Mouse (Mus musculus) myocyte (in vitro differentiated cells): ENCODE data around the gene Cacna2d2. TPM values are rescaled to one million over a fixed set of nuclear protein-coding genes. Genes with fewer than 3 reads are reported as not detected.
"Not testable (repeated sequence)": the region's sequence is repeated elsewhere in the genome, so short reads cannot be mapped to it uniquely, and the experiment has no call there.

Experiments used
- H3K27me3 ChIP-seq: one replicate; pipeline ENCODE4 v1.6.1; 2011; ENCODE audit not compliant: control insufficient read depth, insufficient read depth, insufficient read length
- H3K36me3 ChIP-seq: one replicate; pipeline ENCODE4 v1.6.1; 2011; ENCODE audit not compliant: control insufficient read depth, insufficient read depth
- H3K4me2 ChIP-seq: one replicate; pipeline ENCODE4 v1.6.1; 2011; ENCODE audit warnings: low read depth, control low read depth
- H3K4me3 ChIP-seq: one replicate; pipeline ENCODE4 v1.5.1; 2011; ENCODE audit warnings: mild to moderate bottlenecking, control low read depth, moderate library complexity
- H3K79me2 ChIP-seq: one replicate; pipeline ENCODE4 v1.6.1; 2011; ENCODE audit not compliant: control insufficient read depth, insufficient read depth
- H3ac ChIP-seq: one replicate; pipeline ENCODE4 v1.6.1; 2011; ENCODE audit not compliant: control insufficient read depth, insufficient read length
- CEBPB ChIP-seq: IDR thresholded peaks from 2 replicates; pipeline ENCODE4 v1.6.1; 2011; ENCODE audit warnings: mild to moderate bottlenecking, moderate library complexity; ENCODE audit not compliant: poor library complexity, insufficient read depth, severe bottlenecking
- E2F4 ChIP-seq: IDR thresholded peaks from one replicate; pipeline ENCODE4 v1.6.1; 2011; ENCODE audit warnings: mild to moderate bottlenecking, control low read depth, moderate library complexity; ENCODE audit not compliant: insufficient read depth
- MAX ChIP-seq: IDR thresholded peaks from one replicate; pipeline ENCODE4 v1.6.1; 2011; ENCODE audit warnings: low read depth, mild to moderate bottlenecking, control low read depth
- MYOD1 ChIP-seq, 3 experiments: IDR thresholded peaks; one replicate each; pipeline ENCODE4 v1.6.1; 2011; ENCODE audit warnings: control low read depth in 2 of 3, low read depth in 2 of 3, mild to moderate bottlenecking in 2 of 3, moderate library complexity in 1 of 3; ENCODE audit not compliant: insufficient read length in 2 of 3, control insufficient read depth in 1 of 3
- MYOG ChIP-seq, 3 experiments: IDR thresholded peaks; one replicate each; pipeline ENCODE4 v1.6.1; 2011; ENCODE audit warnings: control low read depth in 2 of 3, low read depth in 2 of 3, mild to moderate bottlenecking in 2 of 3; ENCODE audit not compliant: insufficient read length in 2 of 3, control insufficient read depth in 1 of 3, insufficient read depth in 1 of 3
- POLR2A ChIP-seq: IDR thresholded peaks from one replicate; pipeline ENCODE4 v1.6.1; 2011; ENCODE audit warnings: low read depth, mild to moderate bottlenecking, control low read depth, moderate library complexity; ENCODE audit not compliant: insufficient read length
- POLR2AphosphoS2 ChIP-seq: IDR thresholded peaks from one replicate; pipeline ENCODE4 v1.6.1; 2011; ENCODE audit warnings: low read depth, control low read depth; ENCODE audit not compliant: insufficient read length
- REST ChIP-seq: IDR thresholded peaks from one replicate; pipeline ENCODE4 v1.6.1; 2011; ENCODE audit warnings: mild to moderate bottlenecking, control low read depth, moderate library complexity; ENCODE audit not compliant: insufficient read depth, insufficient read length
- SRF ChIP-seq: IDR thresholded peaks from one replicate; pipeline ENCODE4 v1.6.1; 2011; ENCODE audit warnings: low read depth; ENCODE audit not compliant: control insufficient read depth, insufficient read length
- TCF12 ChIP-seq: IDR thresholded peaks from one replicate; pipeline ENCODE4 v1.6.1; 2011; ENCODE audit warnings: mild to moderate bottlenecking, control low read depth; ENCODE audit not compliant: poor library complexity, insufficient read depth, severe bottlenecking
- TCF3 ChIP-seq: IDR thresholded peaks from one replicate; pipeline ENCODE4 v1.6.1; 2011; ENCODE audit warnings: low read depth, control low read depth; ENCODE audit not compliant: insufficient read length
- USF1 ChIP-seq: IDR thresholded peaks from one replicate; pipeline ENCODE4 v1.6.1; 2011; ENCODE audit warnings: low read depth, mild to moderate bottlenecking, control low read depth, moderate library complexity
- polyA plus RNA-seq: library from polyadenylated mRNA; unstranded; fragments of >200 nt; fragmentation: generic; extraction: Trizol; gene quantifications from one replicate; pipeline ENCODE4 v1.2.1, GENCODE M21; 2012; ENCODE audit warnings: missing spikeins

Gene Cacna2d2
- polyA plus RNA-seq, 1 experiment: 0.50 TPM

DNA sequence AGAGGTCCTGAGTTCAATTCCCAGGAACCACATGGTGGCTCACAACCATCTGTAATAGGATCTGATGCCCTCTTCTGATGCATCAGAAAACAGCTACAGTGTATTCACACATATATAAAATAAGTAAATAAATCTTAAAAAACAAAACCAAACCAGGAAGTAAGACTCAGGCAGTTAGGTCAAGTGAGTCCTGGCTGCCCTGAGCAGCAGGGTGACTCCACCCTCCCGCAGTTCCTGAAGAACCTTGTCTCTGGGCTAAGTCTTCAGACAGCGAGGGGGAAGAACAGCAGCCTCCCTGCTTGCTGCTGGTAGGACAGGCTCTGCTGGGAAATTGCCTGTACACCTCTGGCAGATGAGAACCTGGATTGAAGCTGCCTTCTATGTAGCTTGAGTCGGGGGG, 156.9 kb downstream of the Cacna2d2 start:
- TF ChIP-seq SRF (no peak), POLR2AphosphoS2 (no peak), E2F4 (no peak), TCF3 (no peak), REST (no peak), USF1 (no peak), TCF12 (no peak), MAX (no peak), MYOD1 (IDR thresholded peaks at IDR 0.05; ENCODE audit: control insufficient read depth in 1 of 3, insufficient read length in 2 of 3, low read depth in 2 of 3) (no peak), CEBPB (no peak), MYOG (IDR thresholded peaks at IDR 0.05; ENCODE audit: control insufficient read depth in 1 of 3, insufficient read depth in 1 of 3, insufficient read length in 2 of 3, low read depth in 2 of 3) (no peak), POLR2A (no peak)
- peak overlapping the region; percentile 96 for H3K4me3 ChIP-seq
- H3K27me3 ChIP-seq: no peaks in the 10 kb centered on the region
- H3K79me2 ChIP-seq: peaks cover 52% of the 10 kb centered on the region
- H3K4me2 ChIP-seq: peak overlapping the region; percentile 48
- H3ac ChIP-seq: no peak overlapping the region
- peaks cover 43% of the 10 kb centered on the region for H3K36me3 ChIP-seq

GRCm38 (mm10) chr9:107563029-107563581, 163.7 kb downstream of the Cacna2d2 start, which contains the start of gene Tusc2:
Tusc2 (plus strand) TSS chr9:107563255.
- H3ac ChIP-seq: peak within 1 kb of the TSS; percentile 43
- H3K4me3 ChIP-seq: peak within 1 kb of the TSS; percentile 41
- H3K79me2 ChIP-seq: peaks cover 14% of the 10 kb centered on the region
- H3K4me2 ChIP-seq: peak within 1 kb of the TSS; percentile 80
- H3K27me3 ChIP-seq: no peaks in the 10 kb centered on the region
- peaks cover 38% of the 10 kb centered on the region for H3K36me3 ChIP-seq
- TF ChIP-seq REST (no peak), POLR2AphosphoS2 (peak; percentile 100), MYOG (IDR thresholded peaks at IDR 0.05; ENCODE audit: control insufficient read depth in 1 of 3, insufficient read depth in 1 of 3, insufficient read length in 2 of 3, low read depth in 2 of 3) (peak in 1 of 3 experiments; percentile 41), POLR2A (peak; percentile 70)

- not testable (repeated sequence) for H3K4me3 ChIP-seq, H3K4me2 ChIP-seq, H3K27me3 ChIP-seq, H3ac ChIP-seq
- Histone ChIP-seq H3K79me2 (peaks cover 20% of the 10 kb centered on the region), H3K36me3 (peaks cover 14% of the 10 kb centered on the region)
These were observed 166.1 kb downstream of the Cacna2d2 start for GRCm38 (mm10) chr9:107565556-107565955.

DNA sequence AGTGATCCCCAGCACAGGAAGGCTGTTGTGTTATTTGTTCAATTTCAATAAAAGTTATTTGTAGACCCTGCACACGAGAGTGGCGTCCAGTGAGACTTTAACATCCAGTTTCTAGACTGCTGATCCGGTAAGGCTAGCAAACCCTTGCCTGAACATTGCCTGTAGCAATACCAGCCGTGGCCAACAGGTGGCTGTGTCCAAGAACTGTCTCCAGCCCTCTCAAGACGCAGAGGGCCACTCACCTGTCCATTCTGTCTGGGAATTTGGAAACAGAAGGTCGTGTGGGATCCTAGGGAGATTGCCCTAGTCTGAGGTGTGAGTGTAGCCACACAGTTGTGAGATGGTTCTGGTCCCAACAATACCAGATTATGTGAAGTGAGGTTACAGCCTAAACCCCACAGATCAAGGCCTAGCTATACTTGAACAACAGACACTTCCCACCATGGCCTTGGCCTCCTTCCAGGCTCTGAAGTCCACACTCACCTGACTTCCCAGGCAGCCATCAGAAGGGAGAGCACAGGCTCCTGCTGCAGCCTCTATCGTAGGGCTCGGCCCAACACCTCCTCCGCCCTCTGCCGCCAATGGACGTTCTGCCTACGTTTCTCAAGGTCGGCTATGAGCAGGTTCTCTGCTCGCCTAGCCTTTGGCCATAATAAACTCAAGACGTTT, 166.8 kb downstream of the Cacna2d2 start:
- Histone ChIP-seq H3K4me2 (no peak overlapping the region), H3K4me3 (no peak overlapping the region), H3ac (no peak overlapping the region), H3K36me3 (peaks cover 8% of the 10 kb centered on the region), H3K27me3 (no peaks in the 10 kb centered on the region), H3K79me2 (peaks cover 20% of the 10 kb centered on the region)
- TF ChIP-seq MYOD1 (IDR thresholded peaks at IDR 0.05; ENCODE audit: control insufficient read depth in 1 of 3, insufficient read length in 2 of 3, low read depth in 2 of 3) (peak in 1 of 3 experiments; percentile 24), E2F4 (no peak), POLR2AphosphoS2 (peak; percentile 16)

- TF ChIP-seq USF1 (no peak), CEBPB (no peak), MYOD1 (IDR thresholded peaks at IDR 0.05; ENCODE audit: control insufficient read depth in 1 of 3, insufficient read length in 2 of 3, low read depth in 2 of 3) (no peak), REST (no peak), TCF12 (no peak), MYOG (IDR thresholded peaks at IDR 0.05; ENCODE audit: control insufficient read depth in 1 of 3, insufficient read depth in 1 of 3, insufficient read length in 2 of 3, low read depth in 2 of 3) (no peak)
- Histone ChIP-seq H3ac (no peak overlapping the region), H3K4me3 (no peak overlapping the region), H3K79me2 (peaks cover 20% of the 10 kb centered on the region), H3K27me3 (no peaks in the 10 kb centered on the region), H3K4me2 (no peak overlapping the region), H3K36me3 (peaks cover under 1% of the 10 kb centered on the region)
These were observed 167.4 kb downstream of the Cacna2d2 start for GRCm38 (mm10) chr9:107566855-107567254.
